Mouse (Mus musculus) erythroid progenitor cell, adult 5-6 weeks (primary cell): ENCODE data around the gene Tmem238l. TPM values are rescaled to one million over a fixed set of nuclear protein-coding genes. Genes with fewer than 3 reads are reported as not detected.

Experiments used
- ATAC-seq: replicated peaks from 2 replicates; pipeline ENCODE4 v1.8.0; 2016; ENCODE audit warnings: moderate number of reproducible peaks, mild to moderate bottlenecking, moderate TSS enrichment, inconsistent platforms; ENCODE audit not compliant: poor library complexity, low FRiP score, severe bottlenecking
- total RNA-seq, 2 experiments: library from RNA; stranded (forward) in 1 of 2; stranded (reverse) in 1 of 2; fragments of 150-400 nt in 1 of 2; fragments of 186-747, 209-891 nt in 1 of 2; gene quantifications; 2 replicates each; pipeline versions ENCODE4 v1.2.3 to v1.2.4; 2015 to 2017; ENCODE audit warnings: low replicate concordance in 2 of 2

Gene Tmem238l
- total RNA-seq, 2 experiments from 2014 or later = not detected

DNA sequence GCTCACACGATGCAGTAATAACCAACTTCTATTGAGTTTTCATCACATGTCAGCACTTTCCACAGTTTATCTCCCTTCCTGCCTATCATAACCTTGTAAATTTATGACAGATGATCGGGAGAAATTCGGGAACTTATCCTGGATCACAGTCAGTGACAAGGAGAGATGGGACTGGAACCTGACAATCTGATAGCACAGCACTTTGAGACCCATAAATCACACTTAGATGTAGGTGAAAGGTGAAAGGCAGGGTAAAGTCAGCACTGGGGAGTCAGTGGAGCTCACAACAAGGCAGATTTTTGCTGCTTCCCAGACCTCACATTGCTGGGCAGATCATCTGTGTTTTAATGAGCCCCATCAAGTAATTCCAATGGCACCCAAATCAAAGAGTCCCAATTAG is 17.1 kb downstream of the Tmem238l start:
- no peak for ATAC-seq

- ATAC-seq = no peak
Observed at GRCm38 (mm10) chr11:66975606-66976330, 19.3 kb downstream of the Tmem238l start.

DNA sequence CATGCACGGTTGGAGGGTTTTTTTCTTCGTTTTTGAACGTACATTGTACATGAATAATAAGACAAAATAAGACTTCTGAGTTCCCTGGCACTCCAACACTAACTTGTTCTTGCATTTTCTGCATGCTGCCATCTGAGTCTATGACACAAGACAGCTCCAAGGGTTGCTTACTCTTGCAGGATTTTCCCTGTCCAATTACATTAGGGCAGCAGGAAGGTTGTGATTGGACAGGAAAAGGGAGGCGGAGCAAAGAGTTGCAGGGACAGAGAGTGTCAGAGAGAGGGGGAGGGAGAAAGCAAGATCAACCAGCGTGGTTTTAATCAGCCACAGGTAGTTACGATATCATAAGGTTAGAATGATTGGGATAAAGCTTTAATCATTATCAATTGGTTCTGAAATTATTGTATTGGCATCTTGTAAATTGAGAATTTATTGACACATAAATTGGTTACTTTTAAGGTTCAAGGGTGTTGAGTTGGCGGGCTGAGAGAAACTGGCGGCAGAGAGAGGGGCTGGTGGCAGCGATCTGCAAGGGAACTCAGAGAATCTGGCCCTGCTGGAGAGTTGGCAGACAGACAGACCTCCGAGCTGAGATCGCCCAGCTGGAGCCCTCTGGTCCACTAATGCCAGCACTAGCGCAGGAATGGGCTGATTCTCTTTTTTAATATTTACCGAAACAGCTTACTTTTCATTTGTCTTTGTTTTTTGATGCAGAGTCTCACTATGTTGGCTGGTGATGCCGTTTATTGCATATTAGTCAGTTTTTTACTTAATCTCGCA is 25.1 kb downstream of the Tmem238l start:
- no peak for ATAC-seq

DNA sequence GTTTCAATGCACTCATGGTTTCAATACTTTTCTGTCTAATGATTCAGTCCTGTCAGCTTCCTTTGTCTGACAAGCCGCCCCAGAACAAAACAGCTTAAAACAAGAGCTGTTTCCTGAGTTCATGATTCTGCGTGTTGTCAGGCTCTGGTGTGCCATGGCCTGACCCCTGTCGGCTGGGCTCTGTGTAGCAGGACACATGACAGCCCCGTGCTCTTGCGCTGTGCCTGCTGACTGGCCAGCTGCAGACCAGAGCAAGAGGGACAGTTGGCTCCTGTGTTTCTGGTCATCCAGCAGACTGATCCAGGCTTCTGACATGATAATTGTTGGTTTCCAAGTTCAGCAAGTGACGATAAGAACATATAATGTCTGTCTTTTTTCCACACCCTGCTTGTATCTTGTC is 26.4 kb downstream of the Tmem238l start:
- no peak for ATAC-seq

DNA sequence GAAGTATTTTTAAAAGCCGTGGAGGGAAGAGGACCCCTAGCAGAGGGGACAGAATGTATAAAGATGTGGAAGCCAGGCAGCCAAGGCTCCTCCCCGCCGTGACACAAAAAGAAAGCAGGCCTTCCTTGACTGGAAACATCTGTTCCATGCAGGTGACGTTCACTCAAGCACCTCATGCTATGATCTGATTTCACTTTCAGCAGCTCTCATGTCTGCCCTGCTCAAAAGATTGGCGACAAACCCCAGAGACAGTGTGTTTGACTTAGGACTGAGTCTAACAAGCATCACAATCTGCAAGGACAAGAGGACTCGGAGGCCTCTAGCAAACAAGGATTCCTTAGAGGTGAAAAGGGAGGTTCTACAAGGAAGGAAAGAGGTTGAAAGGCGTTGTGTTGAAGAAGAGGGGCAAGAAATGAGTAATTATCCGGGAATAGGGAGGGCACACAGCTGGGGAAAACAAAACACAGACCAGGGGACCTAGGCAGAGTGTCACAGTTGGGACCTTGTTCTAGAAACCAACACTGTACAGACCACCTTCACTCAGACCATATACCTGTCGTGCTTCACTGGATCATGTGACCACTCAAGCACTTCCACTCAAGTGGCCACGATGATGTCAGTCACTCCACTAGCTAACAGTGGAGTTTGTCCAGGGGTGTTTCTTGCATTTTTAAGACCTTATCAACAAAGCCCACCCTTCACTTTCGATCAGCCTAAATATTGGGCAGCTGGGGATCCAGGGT is 27.2 kb downstream of the Tmem238l start:
- ATAC-seq = no peak

- ATAC-seq = no peak
Observed at GRCm38 (mm10) chr11:66984165-66985135, 28.0 kb downstream of the Tmem238l start.

DNA sequence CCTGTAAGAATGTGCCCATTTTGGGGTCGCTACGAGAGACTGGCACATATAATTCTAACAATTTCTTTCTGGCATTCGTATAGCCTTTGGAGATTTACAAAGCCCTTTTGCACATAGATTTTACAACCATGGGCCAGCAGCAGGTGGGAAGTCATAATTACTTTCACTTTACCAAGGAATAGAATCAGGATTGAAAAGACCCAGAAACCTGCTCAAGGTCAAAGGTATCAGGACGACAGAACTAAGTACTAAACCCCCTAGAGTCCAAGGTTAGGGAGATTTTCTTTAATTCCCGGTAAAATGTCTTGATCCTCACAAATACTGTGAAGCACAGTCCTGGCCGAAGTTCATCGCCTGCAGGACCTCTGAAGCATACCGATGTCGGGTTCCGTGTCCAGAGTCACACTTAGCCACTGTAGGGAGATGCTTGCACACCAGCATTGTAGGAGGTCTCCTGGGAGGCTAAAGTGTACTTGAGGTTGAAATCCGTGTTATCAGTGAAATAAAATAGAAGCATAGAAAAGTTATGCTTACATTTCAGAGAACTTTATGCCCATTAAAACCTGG is 28.8 kb downstream of the Tmem238l start:
- no peak for ATAC-seq

GRCm38 (mm10) chr11:66992150-66992549 is 35.7 kb downstream of the Tmem238l start:
- no peak for ATAC-seq

DNA sequence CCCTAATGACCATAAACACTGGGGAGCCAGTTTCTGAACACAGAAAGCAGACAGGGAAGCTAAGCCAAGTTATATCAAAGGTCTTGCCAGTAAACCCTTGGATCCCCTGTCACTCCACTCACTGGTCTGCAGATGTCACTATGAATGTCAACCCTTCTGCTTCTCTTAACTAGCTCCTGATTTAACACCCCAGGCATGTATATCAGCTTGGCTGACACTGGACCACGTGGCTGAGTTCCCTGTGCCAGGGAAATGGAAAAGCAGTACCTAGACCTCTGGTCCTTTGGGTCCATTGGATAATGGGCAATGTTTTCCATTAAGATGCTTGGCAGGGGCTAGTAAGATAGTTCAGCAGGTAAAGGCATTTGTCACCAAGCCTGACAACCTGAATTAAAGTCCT is 37.2 kb downstream of the Tmem238l start:
- ATAC-seq = no peak

- no peak for ATAC-seq
Observed at GRCm38 (mm10) chr11:66996446-66996845, 40.0 kb downstream of the Tmem238l start.

DNA sequence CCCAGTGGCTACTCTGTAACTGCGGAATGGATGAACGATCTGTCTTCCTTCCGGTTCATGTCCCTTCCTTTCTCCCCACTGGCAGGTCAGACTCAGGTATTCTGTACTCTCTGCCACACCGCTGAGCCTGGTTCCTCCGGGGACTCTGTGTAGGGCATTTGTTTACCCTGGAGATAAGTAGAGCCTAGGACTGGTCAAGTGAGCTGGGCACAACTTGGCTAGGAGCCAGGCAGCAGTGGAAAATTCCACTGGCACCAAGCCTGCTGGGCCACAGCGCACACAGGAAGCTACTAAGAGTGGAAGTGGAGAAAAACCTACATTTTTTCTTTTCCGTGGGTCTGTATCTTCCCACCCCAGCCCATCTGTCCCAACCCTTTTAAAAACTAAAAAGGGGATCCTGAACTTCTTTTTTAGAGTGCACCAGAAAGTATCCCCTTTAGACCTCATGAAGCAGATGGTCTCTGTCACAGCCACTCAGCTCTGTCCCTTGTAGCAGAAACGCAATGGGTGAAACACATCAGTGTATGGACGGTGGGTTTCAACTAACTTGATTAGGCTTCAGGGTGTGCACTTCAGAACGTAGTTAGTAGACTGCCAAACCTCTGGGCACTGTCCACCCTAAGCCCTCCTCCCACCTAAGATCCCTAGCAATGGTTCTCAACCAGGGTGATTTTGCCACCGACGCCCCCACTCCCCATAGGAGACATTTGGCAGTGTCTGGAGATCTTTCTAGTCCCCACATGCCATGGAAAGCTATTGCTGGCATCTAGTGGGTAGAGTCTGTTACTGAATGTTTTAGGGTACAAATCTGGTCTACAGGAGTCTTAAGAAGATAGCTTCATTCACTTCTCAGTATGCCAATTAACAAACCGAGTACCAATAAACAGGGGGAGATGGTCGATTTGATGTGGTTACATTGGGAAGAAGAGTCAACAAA is 42.3 kb downstream of the Tmem238l start:
- no peak for ATAC-seq

DNA sequence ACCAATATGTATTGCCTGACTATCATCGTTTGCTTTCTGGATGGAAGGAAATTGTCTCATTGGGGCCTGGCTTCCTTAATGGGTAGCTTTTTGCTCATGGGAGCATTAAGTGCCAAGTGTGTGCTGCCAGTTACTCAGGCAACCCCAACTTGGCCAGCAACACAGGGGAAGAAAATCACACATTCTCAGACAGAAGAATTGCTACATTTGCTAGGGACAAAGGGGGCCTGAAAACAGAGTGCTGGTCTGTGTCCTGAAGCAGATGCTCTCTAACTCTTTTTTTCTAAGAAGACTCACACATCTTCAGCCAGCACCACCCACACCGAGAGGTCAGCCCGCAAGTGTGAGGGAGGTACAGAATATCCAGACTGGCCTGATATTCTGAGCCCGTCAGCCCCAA is 44.2 kb downstream of the Tmem238l start:
- ATAC-seq = no peak

GRCm38 (mm10) chr11:67001717-67002116 is 45.3 kb downstream of the Tmem238l start:
- ATAC-seq = no peak

- no peak for ATAC-seq
Observed at GRCm38 (mm10) chr11:67002911-67003310, 46.5 kb downstream of the Tmem238l start.

- no peak for ATAC-seq
Observed at GRCm38 (mm10) chr11:67007961-67008360, 51.5 kb downstream of the Tmem238l start.

DNA sequence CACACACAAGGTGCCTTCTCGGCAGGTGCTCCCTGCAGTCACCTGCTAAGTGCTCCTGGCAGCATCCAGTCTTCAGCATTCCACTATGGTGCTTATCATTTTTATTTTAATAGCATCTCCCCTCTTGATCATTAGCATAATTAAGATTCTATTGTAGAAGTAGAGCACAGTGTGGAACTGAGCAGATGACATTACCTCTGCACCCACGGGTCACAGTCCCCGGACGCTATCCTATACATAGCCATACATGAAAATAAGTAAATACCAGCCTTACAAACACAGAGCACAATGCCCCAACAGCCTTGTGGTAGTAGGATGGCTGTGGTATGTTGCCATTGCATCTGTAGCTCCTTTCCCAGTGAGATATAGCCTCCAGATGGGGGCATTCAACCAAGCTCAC is 52.1 kb downstream of the Tmem238l start:
- no peak for ATAC-seq

GRCm38 (mm10) chr11:67010430-67010829 is 54.0 kb downstream of the Tmem238l start:
- no peak for ATAC-seq

- no peak for ATAC-seq
Observed at GRCm38 (mm10) chr11:67011635-67012034, 55.2 kb downstream of the Tmem238l start.
